Mouse (Mus musculus) C2C12 (cell line): ENCODE measurements around the gene Ak8.
A peak's percentile ranks its signal among the peaks of the same experiment; 100 is the strongest.

Source experiments
- CEBPB ChIP-seq: IDR thresholded peaks from one replicate; pipeline ENCODE4 v1.6.1; 2011; ENCODE audit warnings: low read depth, mild to moderate bottlenecking, control low read depth, moderate library complexity
- CTCF ChIP-seq: IDR thresholded peaks from one replicate; pipeline ENCODE4 v1.5.1; 2011; ENCODE audit not compliant: control insufficient read depth, insufficient read depth, insufficient read length
- FOSL1 ChIP-seq: IDR thresholded peaks from one replicate; pipeline ENCODE4 v1.8.0; 2011; ENCODE audit warnings: mild to moderate bottlenecking, low read length; ENCODE audit not compliant: poor library complexity, insufficient read depth, severe bottlenecking
- MAX ChIP-seq: IDR thresholded peaks from one replicate; pipeline ENCODE4 v1.6.1; 2011; ENCODE audit warnings: mild to moderate bottlenecking, control low read depth
- MYOD1 ChIP-seq: IDR thresholded peaks from one replicate; pipeline ENCODE4 v1.6.1; 2011; ENCODE audit warnings: low read depth; ENCODE audit not compliant: control insufficient read depth, insufficient read length
- MYOG ChIP-seq: IDR thresholded peaks from one replicate; pipeline ENCODE4 v1.6.1; 2011; ENCODE audit not compliant: control insufficient read depth, insufficient read length; ENCODE audit errors: extremely low read depth
- USF1 ChIP-seq: IDR thresholded peaks from one replicate; pipeline ENCODE4 v1.6.1; 2011; ENCODE audit warnings: low read depth, mild to moderate bottlenecking, control low read depth, moderate library complexity

DNA sequence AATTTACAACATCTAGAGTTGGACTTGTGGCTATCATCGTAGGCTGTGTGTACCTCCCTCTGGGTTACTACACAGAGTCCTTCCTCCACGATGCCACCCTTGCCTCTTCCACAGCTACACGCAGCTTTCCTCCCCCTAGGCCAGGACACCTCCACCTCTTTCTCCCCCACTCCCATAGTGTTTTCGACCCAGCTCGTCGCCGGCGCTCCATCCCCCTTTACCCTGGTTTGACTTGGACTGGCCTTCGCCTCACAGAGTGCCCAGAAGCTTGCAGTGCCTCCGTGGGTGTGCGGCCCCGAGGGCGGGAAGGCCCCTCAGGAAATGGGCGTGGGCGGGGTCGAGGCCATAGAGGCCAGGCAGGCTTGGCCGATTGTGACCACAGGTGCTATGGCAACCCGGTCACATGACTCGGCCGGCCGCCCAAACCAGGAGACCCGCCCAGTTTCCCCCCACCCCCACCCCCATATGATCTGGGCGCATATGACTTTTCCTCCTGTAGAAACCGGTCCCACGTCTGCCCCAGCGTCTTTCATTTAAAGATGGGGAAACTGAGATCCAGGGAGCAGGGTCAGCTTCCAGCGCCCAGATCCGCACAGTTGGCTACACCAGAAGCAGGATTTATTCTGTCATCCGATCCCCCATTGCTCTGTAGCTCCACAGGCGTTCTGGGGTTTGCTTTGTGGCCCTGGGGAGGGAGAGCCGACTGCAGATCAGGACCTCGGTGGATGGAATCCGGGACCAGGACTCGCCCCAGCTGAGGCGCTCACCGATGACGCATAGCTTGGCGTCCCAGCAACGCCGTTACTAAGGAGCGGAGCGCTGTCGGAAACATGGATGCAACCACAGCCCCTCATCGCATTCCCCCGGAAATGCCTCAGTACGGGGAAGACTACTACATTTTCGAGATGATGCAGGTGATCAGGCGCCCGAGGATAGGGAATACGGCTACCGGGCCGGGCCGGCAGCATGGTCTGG is at the start of gene Ak8, which contains the start of gene Spaca9:
- TF ChIP-seq MAX = peak; percentile 68
- TF ChIP-seq CTCF = no peak
- peak; percentile 71 for TF ChIP-seq USF1
- no peak for TF ChIP-seq MYOG
- no peak for TF ChIP-seq CEBPB
- no peak for TF ChIP-seq MYOD1
- no peak for TF ChIP-seq FOSL1
